Mouse (Mus musculus): ENCODE measurements at regions not wholly inside any gene's neighbourhood (a gene's known extent, or its start where the extent isn't known, plus 50 kb on each side); places are given as distances from the start of the nearest gene placed in this dataset.

DNA sequence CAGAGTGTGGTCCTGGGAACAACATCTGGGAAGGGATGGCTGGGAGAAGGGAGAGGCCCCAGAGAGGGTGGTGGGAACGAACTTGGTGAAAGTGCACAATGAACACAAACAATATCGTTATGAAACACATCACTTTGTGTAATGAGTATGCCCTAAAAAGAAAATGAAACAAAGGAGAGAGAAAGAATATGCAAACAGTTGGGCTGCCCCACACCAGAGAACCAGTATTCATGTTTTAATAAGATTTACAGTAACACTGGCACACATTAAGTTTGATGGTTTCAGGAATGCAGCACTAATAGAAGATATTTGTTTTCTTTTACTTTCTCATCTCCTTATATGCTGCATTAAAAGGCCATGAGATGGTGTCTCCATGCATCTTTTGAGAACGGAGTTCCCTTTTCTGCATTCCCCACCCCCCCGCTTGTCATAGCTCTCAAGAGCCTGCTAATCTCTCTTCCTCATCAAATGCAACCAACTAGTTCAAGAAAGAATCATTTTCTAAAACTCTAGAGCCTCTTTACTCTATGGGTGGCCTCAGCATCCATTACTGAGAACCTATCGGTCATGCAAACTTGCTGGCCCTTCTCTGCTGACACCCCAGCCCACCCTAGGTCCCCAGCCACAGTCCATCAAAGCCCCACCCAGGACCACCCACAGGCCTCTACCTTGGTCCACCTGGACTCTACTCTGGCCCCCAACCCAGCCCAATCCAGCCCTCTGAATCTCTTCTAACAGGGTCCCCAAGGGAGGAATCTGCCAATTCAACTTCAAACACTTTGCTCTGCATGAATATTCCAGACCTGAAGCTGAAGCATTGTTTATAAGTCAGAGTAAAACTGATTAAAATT is 379.0 kb upstream of the Nrp1 start:
- Histone ChIP-seq H3K36me3 (ENCODE audit: control insufficient read depth, insufficient read depth, low read length) (no peaks in the 10 kb centered on the region), H3K27ac (ENCODE audit: low read depth) (no peak overlapping the region), H3K9ac (ENCODE audit: low read length) (no peak overlapping the region), H3K9me3 (ENCODE audit: control insufficient read depth, low read length) (no peaks in the 10 kb centered on the region), H3K4me2 (ENCODE audit: low read length) (no peak overlapping the region), H3K4me1 (replicated peaks; ENCODE audit: control insufficient read depth, insufficient read depth, low read length) (peaks cover 4% of the 10 kb centered on the region; the same call in 1 of the 2 replicates), H3K4me3 (ENCODE audit: low read depth, low read length) (no peak overlapping the region), H3K27me3 (replicated peaks; ENCODE audit: control insufficient read depth, insufficient read depth, low read length) (no peaks in the 10 kb centered on the region)
- 75% methylated on average over 5 of the region's 5 CpGs for WGBS
- DNase-seq (ENCODE audit: low spot score) (no peak), ATAC-seq (replicated peaks; ENCODE audit: low FRiP score, low TSS enrichment, low read depth) (no peak)

GRCm38 (mm10) chr8:127982165-127982564 is 376.2 kb upstream of the Nrp1 start:
- no peak for DNase-seq (ENCODE audit: low spot score)
- ATAC-seq (replicated peaks; ENCODE audit: low FRiP score, low TSS enrichment, low read depth) = no peak

GRCm38 (mm10) chr8:127985616-127986015 is 372.8 kb upstream of the Nrp1 start:
- no peak overlapping the region for H3K27ac ChIP-seq (ENCODE audit: low read depth)
- no peak overlapping the region for H3K4me2 ChIP-seq (ENCODE audit: low read length)
- 80% methylated on average over 6 of the region's 6 CpGs for WGBS
- DNase-seq (ENCODE audit: low spot score) (no peak), ATAC-seq (replicated peaks; ENCODE audit: low FRiP score, low TSS enrichment, low read depth) (no peak)
- no peak overlapping the region for H3K4me3 ChIP-seq (ENCODE audit: low read depth, low read length)
- no peaks in the 10 kb centered on the region for H3K4me1 ChIP-seq (replicated peaks; ENCODE audit: control insufficient read depth, insufficient read depth, low read length)
- H3K9me3 ChIP-seq (ENCODE audit: control insufficient read depth, low read length) = no peaks in the 10 kb centered on the region
- no peaks in the 10 kb centered on the region for H3K36me3 ChIP-seq (ENCODE audit: control insufficient read depth, insufficient read depth, low read length)
- H3K9ac ChIP-seq (ENCODE audit: low read length) = no peak overlapping the region
- no peaks in the 10 kb centered on the region for H3K27me3 ChIP-seq (replicated peaks; ENCODE audit: control insufficient read depth, insufficient read depth, low read length)

More at GRCm38 (mm10) chr8:127982165-127982564, 376.2 kb upstream of the Nrp1 start:
- Histone ChIP-seq H3K27me3 (replicated peaks; ENCODE audit: control insufficient read depth, insufficient read depth, low read length) (no peaks in the 10 kb centered on the region), H3K9me3 (ENCODE audit: control insufficient read depth, low read length) (no peaks in the 10 kb centered on the region), H3K4me1 (replicated peaks; ENCODE audit: control insufficient read depth, insufficient read depth, low read length) (peaks cover 4% of the 10 kb centered on the region; the same call in 1 of the 2 replicates), H3K9ac (ENCODE audit: low read length) (no peak overlapping the region), H3K36me3 (ENCODE audit: control insufficient read depth, insufficient read depth, low read length) (no peaks in the 10 kb centered on the region), H3K4me3 (ENCODE audit: low read depth, low read length) (no peak overlapping the region), H3K4me2 (ENCODE audit: low read length) (no peak overlapping the region), H3K27ac (ENCODE audit: low read depth) (no peak overlapping the region)
- 80% methylated on average over 5 of the region's 5 CpGs for WGBS

- DNase-seq (ENCODE audit: low spot score) = no peak
- H3K9ac ChIP-seq (ENCODE audit: low read length) = no peak overlapping the region
- H3K9me3 ChIP-seq (ENCODE audit: control insufficient read depth, low read length) = no peaks in the 10 kb centered on the region
- no peak for ATAC-seq (replicated peaks; ENCODE audit: low FRiP score, low TSS enrichment, low read depth)
- H3K36me3 ChIP-seq (ENCODE audit: control insufficient read depth, insufficient read depth, low read length) = no peaks in the 10 kb centered on the region
- H3K4me3 ChIP-seq (ENCODE audit: low read depth, low read length) = no peak overlapping the region
- H3K27me3 ChIP-seq (replicated peaks; ENCODE audit: control insufficient read depth, insufficient read depth, low read length) = no peaks in the 10 kb centered on the region
- WGBS = 84% methylated on average over 1 of the region's 1 CpGs
- H3K4me1 ChIP-seq (replicated peaks; ENCODE audit: control insufficient read depth, insufficient read depth, low read length) = no peaks in the 10 kb centered on the region
- no peak overlapping the region for H3K27ac ChIP-seq (ENCODE audit: low read depth)
- H3K4me2 ChIP-seq (ENCODE audit: low read length) = no peak overlapping the region
Observed at GRCm38 (mm10) chr8:127988887-127989286, 369.5 kb upstream of the Nrp1 start.

GRCm38 (mm10) chr8:127994898-127995297 is 363.5 kb upstream of the Nrp1 start:
- ATAC-seq (replicated peaks; ENCODE audit: low FRiP score, low TSS enrichment, low read depth) (no peak), DNase-seq (ENCODE audit: low spot score) (no peak)
- 95% methylated on average over 1 of the region's 1 CpGs for WGBS
- Histone ChIP-seq H3K4me3 (ENCODE audit: low read depth, low read length) (no peak overlapping the region), H3K27ac (ENCODE audit: low read depth) (no peak overlapping the region), H3K9me3 (ENCODE audit: control insufficient read depth, low read length) (no peaks in the 10 kb centered on the region), H3K9ac (ENCODE audit: low read length) (no peak overlapping the region), H3K4me1 (replicated peaks; ENCODE audit: control insufficient read depth, insufficient read depth, low read length) (no peaks in the 10 kb centered on the region), H3K4me2 (ENCODE audit: low read length) (no peak overlapping the region), H3K36me3 (ENCODE audit: control insufficient read depth, insufficient read depth, low read length) (no peaks in the 10 kb centered on the region), H3K27me3 (replicated peaks; ENCODE audit: control insufficient read depth, insufficient read depth, low read length) (no peaks in the 10 kb centered on the region)

GRCm38 (mm10) chr8:127995490-127995889 is 362.9 kb upstream of the Nrp1 start:
- Histone ChIP-seq H3K4me3 (ENCODE audit: low read depth, low read length) (no peak overlapping the region), H3K36me3 (ENCODE audit: control insufficient read depth, insufficient read depth, low read length) (no peaks in the 10 kb centered on the region), H3K27me3 (replicated peaks; ENCODE audit: control insufficient read depth, insufficient read depth, low read length) (no peaks in the 10 kb centered on the region), H3K9ac (ENCODE audit: low read length) (no peak overlapping the region), H3K4me1 (replicated peaks; ENCODE audit: control insufficient read depth, insufficient read depth, low read length) (no peaks in the 10 kb centered on the region), H3K4me2 (ENCODE audit: low read length) (no peak overlapping the region), H3K27ac (ENCODE audit: low read depth) (no peak overlapping the region), H3K9me3 (ENCODE audit: control insufficient read depth, low read length) (no peaks in the 10 kb centered on the region)
- ATAC-seq (replicated peaks; ENCODE audit: low FRiP score, low TSS enrichment, low read depth) = no peak
- WGBS = 95% methylated on average over 1 of the region's 1 CpGs
- no peak for DNase-seq (ENCODE audit: low spot score)

GRCm38 (mm10) chr8:128002386-128002785 is 356.0 kb upstream of the Nrp1 start:
- H3K4me2 ChIP-seq (ENCODE audit: low read length) = no peak overlapping the region
- peak overlapping the region; percentile 27; the same call in 1 of the 2 replicates for H3K27ac ChIP-seq (ENCODE audit: low read depth)
- H3K36me3 ChIP-seq (ENCODE audit: control insufficient read depth, insufficient read depth, low read length) = no peaks in the 10 kb centered on the region
- WGBS = 16% methylated on average over 2 of the region's 2 CpGs
- no peaks in the 10 kb centered on the region for H3K27me3 ChIP-seq (replicated peaks; ENCODE audit: control insufficient read depth, insufficient read depth, low read length)
- H3K9ac ChIP-seq (ENCODE audit: low read length) = no peak overlapping the region
- DNase-seq (ENCODE audit: low spot score) (no peak), ATAC-seq (replicated peaks; ENCODE audit: low FRiP score, low TSS enrichment, low read depth) (peak; percentile 68; the same call in 1 of the 2 replicates)
- H3K4me3 ChIP-seq (ENCODE audit: low read depth, low read length) = no peak overlapping the region
- no peaks in the 10 kb centered on the region for H3K9me3 ChIP-seq (ENCODE audit: control insufficient read depth, low read length)
- peaks cover 7% of the 10 kb centered on the region for H3K4me1 ChIP-seq (replicated peaks; ENCODE audit: control insufficient read depth, insufficient read depth, low read length)

DNA sequence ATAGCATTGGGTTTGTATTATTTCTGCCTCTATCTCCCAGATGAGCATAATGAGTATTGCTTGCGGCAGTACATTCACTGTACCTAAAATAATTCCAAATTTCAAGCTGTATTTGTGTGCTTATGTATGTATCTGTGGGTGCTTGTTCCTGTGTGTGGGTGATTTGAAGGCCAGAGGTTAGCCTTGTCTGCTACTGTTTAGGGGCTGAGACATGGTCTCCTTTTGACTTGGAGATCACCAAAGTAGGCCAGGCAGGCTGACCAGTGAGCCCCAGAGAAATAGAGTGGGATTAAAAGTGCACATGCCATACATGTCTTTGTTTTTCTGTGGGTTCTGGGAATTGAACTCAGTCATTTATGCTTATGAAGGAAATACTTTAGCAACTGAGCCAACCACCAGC is 355.6 kb upstream of the Nrp1 start:
- H3K36me3 ChIP-seq (ENCODE audit: control insufficient read depth, insufficient read depth, low read length) = no peaks in the 10 kb centered on the region
- H3K27ac ChIP-seq (ENCODE audit: low read depth) = no peak overlapping the region
- H3K4me2 ChIP-seq (ENCODE audit: low read length) = no peak overlapping the region
- H3K27me3 ChIP-seq (replicated peaks; ENCODE audit: control insufficient read depth, insufficient read depth, low read length) = no peaks in the 10 kb centered on the region
- no peak overlapping the region for H3K4me3 ChIP-seq (ENCODE audit: low read depth, low read length)
- ATAC-seq (replicated peaks; ENCODE audit: low FRiP score, low TSS enrichment, low read depth) (no peak), DNase-seq (ENCODE audit: low spot score) (no peak)
- H3K9ac ChIP-seq (ENCODE audit: low read length) = no peak overlapping the region
- no peaks in the 10 kb centered on the region for H3K9me3 ChIP-seq (ENCODE audit: control insufficient read depth, low read length)
- H3K4me1 ChIP-seq (replicated peaks; ENCODE audit: control insufficient read depth, insufficient read depth, low read length) = peaks cover 10% of the 10 kb centered on the region
- 62% methylated on average over 1 of the region's 1 CpGs for WGBS

- no peak overlapping the region for H3K4me3 ChIP-seq (ENCODE audit: low read depth, low read length)
- H3K36me3 ChIP-seq (ENCODE audit: control insufficient read depth, insufficient read depth, low read length) = no peaks in the 10 kb centered on the region
- ATAC-seq (replicated peaks; ENCODE audit: low FRiP score, low TSS enrichment, low read depth) (no peak), DNase-seq (ENCODE audit: low spot score) (no peak)
- WGBS = 29% methylated on average over 1 of the region's 1 CpGs
- H3K9me3 ChIP-seq (ENCODE audit: control insufficient read depth, low read length) = no peaks in the 10 kb centered on the region
- peaks cover 13% of the 10 kb centered on the region for H3K4me1 ChIP-seq (replicated peaks; ENCODE audit: control insufficient read depth, insufficient read depth, low read length)
- no peak overlapping the region for H3K27ac ChIP-seq (ENCODE audit: low read depth)
- no peak overlapping the region for H3K9ac ChIP-seq (ENCODE audit: low read length)
- H3K4me2 ChIP-seq (ENCODE audit: low read length) = no peak overlapping the region
- no peaks in the 10 kb centered on the region for H3K27me3 ChIP-seq (replicated peaks; ENCODE audit: control insufficient read depth, insufficient read depth, low read length)
Observed at GRCm38 (mm10) chr8:128003385-128003784, 355.0 kb upstream of the Nrp1 start.
